Mouse (Mus musculus): Measurements from ENCODE around the gene Pard3b. TPM values are rescaled to one million over a fixed set of nuclear protein-coding genes. Genes with fewer than 3 reads are reported as not detected.

Gene Pard3b
- total and polyA plus RNA-seq, 3 experiments, result 0.30 to 0.75 (median 0.63) TPM

DNA sequence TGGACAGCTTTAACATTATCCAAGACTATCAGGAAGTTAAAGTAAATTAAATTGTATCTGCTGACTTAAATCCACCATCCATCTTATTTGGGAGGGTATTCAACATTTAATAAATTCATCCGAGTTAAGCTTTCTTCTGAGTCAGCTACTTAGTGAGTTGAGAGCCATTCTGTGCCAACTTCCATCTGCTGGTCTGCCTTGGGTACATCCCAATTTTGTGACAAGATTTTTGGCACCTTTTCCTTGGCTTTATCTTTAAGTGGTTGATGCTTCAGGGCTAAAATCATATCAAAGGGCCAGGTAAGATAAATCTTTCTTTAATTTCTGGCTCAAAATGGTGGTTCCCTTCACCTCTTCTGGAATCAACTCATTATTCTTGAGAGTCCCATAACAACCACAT is 640.0 kb downstream of the Pard3b start:
- Histone ChIP-seq H3K27ac (ENCODE audit: insufficient read depth, low read depth) (no peak overlapping the region), H3K9ac (ENCODE audit: insufficient read depth, low read depth) (no peak overlapping the region), H3K9me3 (replicated peaks; ENCODE audit: low read length) (no peaks in the 10 kb centered on the region), H3K79me2 (replicated peaks; ENCODE audit: control insufficient read depth, extremely low read depth, insufficient read depth, poor library complexity, severe bottlenecking) (no peaks in the 10 kb centered on the region), H3K27me3 (replicated peaks) (no peaks in the 10 kb centered on the region), H3K4me1 (ENCODE audit: control insufficient read depth in 1 of 2, insufficient read depth in 2 of 2) (peaks cover 0 to 11% of the 10 kb centered on the region in 2 experiments; a peak in 2 of 4 replicates), H3K4me2 (ENCODE audit: insufficient read depth, low read depth, poor library complexity, severe bottlenecking) (no peak overlapping the region), H3K4me3 (replicated peaks in 1 of 3; ENCODE audit: low read depth in 2 of 3, low read length in 2 of 3, poor library complexity in 1 of 3) (no peak overlapping the region), H3K36me3 (replicated peaks in 1 of 2; ENCODE audit: control insufficient read depth in 1 of 2, insufficient read depth in 1 of 2, low read length in 1 of 2) (no peaks in the 10 kb centered on the region)
- in situ Hi-C loops (cut with MboI; ENCODE audit: low pct_ligation_motif_present, low pct_unique_long_range_greater_than_20kb, low sequenced_read_pairs) (no loop called here), dilution Hi-C loops (cut with MboI; ENCODE audit: extremely low pct_ligation_motif_present, extremely low pct_unique_long_range_greater_than_20kb, low sequenced_read_pairs) (no loop called here)
- TF ChIP-seq MAZ (IDR thresholded peaks at IDR 0.05; ENCODE audit: low read depth, low read length), result no peak
- TF ChIP-seq PAX5 (IDR thresholded peaks at IDR 0.05; ENCODE audit: low read length), result no peak
- TF ChIP-seq ELF1 (IDR thresholded peaks at IDR 0.05; ENCODE audit: low read depth, low read length), result no peak
- no peak for TF ChIP-seq ZNF384 (IDR thresholded peaks at IDR 0.05; ENCODE audit: low read depth, low read length)
- no peak for TF ChIP-seq E2F4 (IDR thresholded peaks at IDR 0.05; ENCODE audit: insufficient replicate concordance, low read depth, low read length)
- no peak for DNase-seq (ENCODE audit: extremely low read depth)

DNA sequence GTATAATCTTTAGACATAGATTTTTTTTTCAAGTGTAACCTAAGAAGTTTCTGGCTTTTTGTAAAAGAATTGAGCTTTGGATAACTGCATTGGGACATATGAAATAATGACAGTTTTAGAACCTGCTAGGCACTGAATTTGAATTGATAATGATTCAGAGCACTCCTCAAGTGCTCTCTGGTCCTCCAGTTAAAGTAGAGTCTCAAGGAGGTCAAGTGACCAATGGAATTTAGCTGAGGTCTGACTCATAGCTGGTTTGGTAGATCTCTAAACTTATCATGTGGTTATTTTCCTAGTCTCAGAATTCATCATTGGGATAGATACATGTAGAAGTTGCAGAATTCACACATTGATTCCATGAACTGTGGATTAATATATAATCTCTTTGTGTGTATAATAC is 642.0 kb downstream of the Pard3b start:
- dilution Hi-C loops (cut with MboI; ENCODE audit: extremely low pct_ligation_motif_present, extremely low pct_unique_long_range_greater_than_20kb, low sequenced_read_pairs), result no loop called here
- Histone ChIP-seq H3K4me3 (replicated peaks in 1 of 3; ENCODE audit: low read depth in 2 of 3, low read length in 2 of 3, poor library complexity in 1 of 3) (no peak overlapping the region), H3K36me3 (replicated peaks in 1 of 2; ENCODE audit: control insufficient read depth in 1 of 2, insufficient read depth in 1 of 2, low read length in 1 of 2) (no peaks in the 10 kb centered on the region), H3K9ac (ENCODE audit: insufficient read depth, low read depth) (no peak overlapping the region), H3K9me3 (replicated peaks; ENCODE audit: low read length) (no peaks in the 10 kb centered on the region), H3K27ac (ENCODE audit: insufficient read depth, low read depth) (no peak overlapping the region), H3K27me3 (replicated peaks) (no peaks in the 10 kb centered on the region), H3K4me1 (ENCODE audit: control insufficient read depth in 1 of 2, insufficient read depth in 2 of 2) (peaks cover 0 to 15% of the 10 kb centered on the region in 2 experiments; a peak in 2 of 4 replicates), H3K4me2 (ENCODE audit: insufficient read depth, low read depth, poor library complexity, severe bottlenecking) (no peak overlapping the region), H3K79me2 (replicated peaks; ENCODE audit: control insufficient read depth, extremely low read depth, insufficient read depth, poor library complexity, severe bottlenecking) (no peaks in the 10 kb centered on the region)
- in situ Hi-C loops (cut with MboI; ENCODE audit: low pct_ligation_motif_present, low pct_unique_long_range_greater_than_20kb, low sequenced_read_pairs), result no loop called here
- no peak for DNase-seq (ENCODE audit: extremely low read depth)
- TF ChIP-seq ZMIZ1 (IDR thresholded peaks at IDR 0.05; ENCODE audit: low read depth, low read length) (no peak), IRF4 (IDR thresholded peaks at IDR 0.05; ENCODE audit: low read depth, low read length) (no peak), SMC3 (IDR thresholded peaks at IDR 0.05; ENCODE audit: low read depth, low read length) (no peak), POLR2A (IDR thresholded peaks at IDR 0.05; ENCODE audit: low read depth, low read length) (no peak), CHD2 (IDR thresholded peaks at IDR 0.05; ENCODE audit: low read length) (no peak), CHD1 (IDR thresholded peaks at IDR 0.05; ENCODE audit: low read depth, low read length) (no peak), EP300 (IDR thresholded peaks at IDR 0.05; ENCODE audit: low read length) (no peak), RCOR1 (conservative IDR thresholded peaks at IDR 0.05; ENCODE audit: low read depth, low read length) (no peak), MAZ (IDR thresholded peaks at IDR 0.05; ENCODE audit: low read depth, low read length) (no peak), MXI1 (IDR thresholded peaks at IDR 0.05; ENCODE audit: low read depth, low read length) (no peak), BHLHE40 (IDR thresholded peaks at IDR 0.05; ENCODE audit: low read depth, low read length) (no peak), PAX5 (IDR thresholded peaks at IDR 0.05; ENCODE audit: low read length) (no peak), HCFC1 (IDR thresholded peaks at IDR 0.05; ENCODE audit: low read depth, low read length) (no peak), MAFK (IDR thresholded peaks at IDR 0.05; ENCODE audit: insufficient replicate concordance, low read length) (no peak), NELFE (IDR thresholded peaks at IDR 0.05; ENCODE audit: low read depth, low read length) (no peak), CTCF (conservative IDR thresholded peaks at IDR 0.05 in 1 of 2, IDR thresholded peaks at IDR 0.05 in 1 of 2; ENCODE audit: low read depth in 2 of 2, low read length in 2 of 2) (no peak)
